Mouse (Mus musculus): ENCODE measurements around the gene Cish. TPM values are rescaled to one million over a fixed set of nuclear protein-coding genes. Genes with fewer than 3 reads are reported as not detected.

The Cish gene
- polyA plus RNA-seq, 1 experiment from 2014 or later, result 16.5 TPM

Other genes with a start within 250 kb of the Cish start
- gene Dock3, start 64.1 kb upstream of the Cish start, polyA plus RNA-seq (2015; fragmentation: Nextera tagmentation; extraction: Ambion mirVana), result 0.30 and 0.45 TPM in 2 replicates
- 41.2 and 46.4 TPM in 2 replicates for gene Mapkapk3, start 6.1 kb upstream of the Cish start, polyA plus RNA-seq (2015; fragmentation: Nextera tagmentation; extraction: Ambion mirVana)
- 11.3 and 11.8 TPM in 2 replicates for gene Hemk1, start 42.3 kb downstream of the Cish start, polyA plus RNA-seq (2015; fragmentation: Nextera tagmentation; extraction: Ambion mirVana)
- 0.47 and 0.90 TPM in 2 replicates for gene 6430571L13Rik, start 44.6 kb downstream of the Cish start, polyA plus RNA-seq (2015; fragmentation: Nextera tagmentation; extraction: Ambion mirVana)
- gene Cacna2d2, start 103.6 kb downstream of the Cish start, polyA plus RNA-seq (2015; fragmentation: Nextera tagmentation; extraction: Ambion mirVana), result 0.19 and 0.35 TPM in 2 replicates
- 38.1 and 40.2 TPM in 2 replicates for gene Tmem115, start 237.9 kb downstream of the Cish start, polyA plus RNA-seq (2015; fragmentation: Nextera tagmentation; extraction: Ambion mirVana)
- 27.4 and 30.0 TPM in 2 replicates for gene Cyb561d2, start 246.2 kb downstream of the Cish start, polyA plus RNA-seq (2015; fragmentation: Nextera tagmentation; extraction: Ambion mirVana)
- 40.8 and 42.6 TPM in 2 replicates for gene Nprl2, start 246.2 kb downstream of the Cish start, polyA plus RNA-seq (2015; fragmentation: Nextera tagmentation; extraction: Ambion mirVana)